Mouse (Mus musculus): ENCODE measurements around the gene Ccdc69.
"Not testable (repeated sequence)": the region's sequence is repeated elsewhere in the genome, so short reads cannot be mapped to it uniquely, and the experiment has no call there.

Ccdc69 gene

GRCm38 (mm10) chr11:55096731-55097462 is 19.0 kb upstream of the Ccdc69 start:
- no peak for DNase-seq (ENCODE audit: low spot score)

- not testable (repeated sequence) for DNase-seq (ENCODE audit: low spot score)
Observed at GRCm38 (mm10) chr11:55096296-55096695, 18.4 kb upstream of the Ccdc69 start.

- no peak for DNase-seq (ENCODE audit: low spot score)
Observed at GRCm38 (mm10) chr11:55093096-55093495, 15.2 kb upstream of the Ccdc69 start.

GRCm38 (mm10) chr11:55089892-55090291 is 12.0 kb upstream of the Ccdc69 start:
- no peak for DNase-seq (ENCODE audit: low spot score)

- peak; percentile 43 for DNase-seq (ENCODE audit: low spot score)
Observed at GRCm38 (mm10) chr11:55087006-55087405, 9.1 kb upstream of the Ccdc69 start.

GRCm38 (mm10) chr11:55085396-55085795 is 7.5 kb upstream of the Ccdc69 start:
- no peak for DNase-seq (ENCODE audit: low spot score)

- DNase-seq (ENCODE audit: low spot score), result no peak
Observed at GRCm38 (mm10) chr11:55084629-55085028, 6.7 kb upstream of the Ccdc69 start.

GRCm38 (mm10) chr11:55081206-55081605 is 3.3 kb upstream of the Ccdc69 start:
- no peak for DNase-seq (ENCODE audit: low spot score)

GRCm38 (mm10) chr11:55079180-55079579 is 1.2 kb upstream of the Ccdc69 start:
- DNase-seq (ENCODE audit: low spot score), result no peak

- DNase-seq (ENCODE audit: low spot score), result no peak
Observed at GRCm38 (mm10) chr11:55078502-55078901, 571 bp upstream of the Ccdc69 start.

GRCm38 (mm10) chr11:55076234-55076633 is 1.7 kb downstream of the Ccdc69 start:
- no peak for DNase-seq (ENCODE audit: low spot score)

- DNase-seq (ENCODE audit: low spot score), result no peak
Observed at GRCm38 (mm10) chr11:55075602-55076001, 2.3 kb downstream of the Ccdc69 start.

- DNase-seq (ENCODE audit: low spot score), result no peak
Observed at GRCm38 (mm10) chr11:55073191-55073590, 4.7 kb downstream of the Ccdc69 start.

GRCm38 (mm10) chr11:55072467-55072866 is 5.5 kb downstream of the Ccdc69 start:
- no peak for DNase-seq (ENCODE audit: low spot score)

- no peak for DNase-seq (ENCODE audit: low spot score)
Observed at GRCm38 (mm10) chr11:55071344-55071743, 6.6 kb downstream of the Ccdc69 start.

- no peak for DNase-seq (ENCODE audit: low spot score)
Observed at GRCm38 (mm10) chr11:55069023-55069422, 8.9 kb downstream of the Ccdc69 start.

- no peak for DNase-seq (ENCODE audit: low spot score)
Observed at GRCm38 (mm10) chr11:55066921-55067320, 11.0 kb downstream of the Ccdc69 start.

GRCm38 (mm10) chr11:55062856-55063255 is 15.1 kb downstream of the Ccdc69 start:
- no peak for DNase-seq (ENCODE audit: low spot score)

GRCm38 (mm10) chr11:55060802-55061201 is 17.1 kb downstream of the Ccdc69 start:
- DNase-seq (ENCODE audit: low spot score), result no peak

- no peak for DNase-seq (ENCODE audit: low spot score)
Observed at GRCm38 (mm10) chr11:55057511-55057910, 20.4 kb downstream of the Ccdc69 start.

GRCm38 (mm10) chr11:55050837-55051510 is 27.0 kb downstream of the Ccdc69 start:
- no peak for DNase-seq (ENCODE audit: low spot score)

- no peak for DNase-seq (ENCODE audit: low spot score)
Observed at GRCm38 (mm10) chr11:55046600-55046999, 31.3 kb downstream of the Ccdc69 start.

GRCm38 (mm10) chr11:55041348-55041747 is 36.6 kb downstream of the Ccdc69 start:
- DNase-seq (ENCODE audit: low spot score), result no peak

- DNase-seq (ENCODE audit: low spot score), result peak; percentile 42
Observed at GRCm38 (mm10) chr11:55039591-55039990, 38.3 kb downstream of the Ccdc69 start.
